Mouse (Mus musculus) liver, postnatal 0 days (tissue): ENCODE results near the gene Ccnd2.

Experiments
- CTCF ChIP-seq: sonication (generic); IDR thresholded peaks from 2 replicates; pipeline ENCODE4 v1.5.1; 2016; ENCODE audit warnings: antibody characterized with exemption, low read depth
- EP300 ChIP-seq: IDR thresholded peaks from 2 replicates; pipeline ENCODE4 v1.6.1; 2016; ENCODE audit warnings: antibody characterized with exemption, low read depth, mild to moderate bottlenecking

GRCm38 (mm10) chr6:127151565-127152105, 358 bp downstream of the Ccnd2 start:
- TF ChIP-seq CTCF (0 out of 2 replicates have a peak, but pooled peaks have one; percentile 25), EP300 (no peak)
